Mouse (Mus musculus) hindbrain, embryonic 11.5 days (tissue): ENCODE measurements at regions not wholly inside any gene's neighbourhood (a gene's known extent, or its start where the extent isn't known, plus 50 kb on each side); places are given as distances from the start of the nearest gene placed in this dataset.

Experiments used
- ATAC-seq: fragments of 200-750 bp; cut with Nextera tagmentation; 2 replicates; pipeline ENCODE4 v1.8.0; 2017; ENCODE audit warnings: mild to moderate bottlenecking, moderate TSS enrichment, moderate library complexity; ENCODE audit not compliant: low FRiP score
- DNase-seq: peaks from one replicate; pipeline ENCODE4 v3.0.0-alpha.2; 2015; ENCODE audit warnings: low spot score
- H3K27ac ChIP-seq: fragments of 300-500 bp; sonication (generic); 2 replicates; pipeline ENCODE4 v1.5.1; 2014; ENCODE audit warnings: mild to moderate bottlenecking, low read depth, low read length
- H3K27me3 ChIP-seq: fragments of 300-500 bp; sonication (generic); 2 replicates; pipeline ENCODE4 v1.6.1; 2014; ENCODE audit warnings: mild to moderate bottlenecking, low read length, moderate library complexity, mixed read lengths; ENCODE audit not compliant: control insufficient read depth, insufficient read depth
- H3K36me3 ChIP-seq: fragments of 300-500 bp; sonication (generic); 2 replicates; pipeline ENCODE4 v1.6.1; 2014; ENCODE audit warnings: mild to moderate bottlenecking, low read length, moderate library complexity, mixed read lengths; ENCODE audit not compliant: control insufficient read depth, insufficient read depth
- H3K4me1 ChIP-seq: fragments of 300-500 bp; sonication (generic); replicated peaks from 2 replicates; pipeline ENCODE4 v1.6.1; 2014; ENCODE audit warnings: low read length, mixed read lengths; ENCODE audit not compliant: control insufficient read depth, insufficient read depth
- H3K4me2 ChIP-seq: fragments of 300-500 bp; sonication (generic); replicated peaks from 2 replicates; pipeline ENCODE4 v1.6.1; 2014; ENCODE audit warnings: mild to moderate bottlenecking, low read depth, low read length
- H3K4me3 ChIP-seq: fragments of 300-500 bp; sonication (generic); 2 replicates; pipeline ENCODE4 v1.5.1; 2014; ENCODE audit warnings: low read depth, low read length
- H3K9ac ChIP-seq: fragments of 300-500 bp; sonication (generic); 2 replicates; pipeline ENCODE4 v1.6.1; 2014; ENCODE audit warnings: low read depth, low read length
- H3K9me3 ChIP-seq: fragments of 300-500 bp; sonication (generic); 2 replicates; pipeline ENCODE4 v1.6.1; 2016; ENCODE audit warnings: low read length; ENCODE audit not compliant: control insufficient read depth
- WGBS: fragments of 180-500 bp; shearing (Covaris S2); extraction: QIAGEN DNeasy Blood & Tissue Kit; methylation state at CpG from one replicate; pipeline ENCODE4 v1.1.7; 2014; 5-methylcytosine and 5-hydroxymethylcytosine counted together

- no peaks in the 10 kb centered on the region for H3K4me1 ChIP-seq
- WGBS = 91% methylated on average over 3 of the region's 3 CpGs
- H3K9ac ChIP-seq = no peak overlapping the region
- no peaks in the 10 kb centered on the region for H3K36me3 ChIP-seq
- ATAC-seq (no peak), DNase-seq (no peak)
- no peak overlapping the region for H3K4me3 ChIP-seq
- no peaks in the 10 kb centered on the region for H3K27me3 ChIP-seq
- no peak overlapping the region for H3K27ac ChIP-seq
- H3K4me2 ChIP-seq = no peak overlapping the region
- no peaks in the 10 kb centered on the region for H3K9me3 ChIP-seq
Measured at GRCm38 (mm10) chr11:110889354-110890151, 78.3 kb upstream of the Kcnj16 start.

GRCm38 (mm10) chr11:110890411-110890810 is 77.4 kb upstream of the Kcnj16 start:
- no peaks in the 10 kb centered on the region for H3K9me3 ChIP-seq
- H3K4me1 ChIP-seq = no peaks in the 10 kb centered on the region
- 77% methylated on average over 3 of the region's 3 CpGs for WGBS
- ATAC-seq (no peak), DNase-seq (no peak)
- H3K27me3 ChIP-seq = no peaks in the 10 kb centered on the region
- H3K27ac ChIP-seq = no peak overlapping the region
- no peak overlapping the region for H3K4me3 ChIP-seq
- H3K4me2 ChIP-seq = no peak overlapping the region
- H3K36me3 ChIP-seq = no peaks in the 10 kb centered on the region
- H3K9ac ChIP-seq = no peak overlapping the region

- no peak overlapping the region for H3K4me3 ChIP-seq
- DNase-seq (no peak), ATAC-seq (no peak)
- no peaks in the 10 kb centered on the region for H3K36me3 ChIP-seq
- H3K27ac ChIP-seq = no peak overlapping the region
- H3K9ac ChIP-seq = no peak overlapping the region
- WGBS = 82% methylated on average over 6 of the region's 6 CpGs
- H3K27me3 ChIP-seq = no peaks in the 10 kb centered on the region
- H3K4me1 ChIP-seq = no peaks in the 10 kb centered on the region
- H3K9me3 ChIP-seq = no peaks in the 10 kb centered on the region
- H3K4me2 ChIP-seq = no peak overlapping the region
Measured at GRCm38 (mm10) chr11:110902918-110903317, 64.9 kb upstream of the Kcnj16 start.
